Mouse (Mus musculus): Measurements from ENCODE around the gene Mob3b. TPM values are rescaled to one million over a fixed set of nuclear protein-coding genes. Genes with fewer than 3 reads are reported as not detected.
A peak's percentile ranks its signal among the peaks of the same experiment; 100 is the strongest.
"Not testable (repeated sequence)": the region's sequence is repeated elsewhere in the genome, so short reads cannot be mapped to it uniquely, and the experiment has no call there.

The Mob3b gene
- polyA plus RNA-seq, 1 experiment from 2014 or later: 11.3 TPM

- no peak overlapping the region for H3K4me2 ChIP-seq (replicated peaks)
- no peak overlapping the region for H3K4me3 ChIP-seq
- H3K27ac ChIP-seq: no peak overlapping the region
- 77% methylated on average over 15 of the region's 15 CpGs for WGBS
- H3K36me3 ChIP-seq: no peaks in the 10 kb centered on the region
- no peaks in the 10 kb centered on the region for H3K9me3 ChIP-seq (replicated peaks)
- peaks cover 6% of the 10 kb centered on the region for H3K4me1 ChIP-seq
- ATAC-seq (ENCODE audit: low FRiP score): no peak
- no peaks in the 10 kb centered on the region for H3K27me3 ChIP-seq
- H3K9ac ChIP-seq: no peak overlapping the region
These were observed 196.3 kb downstream of the Mob3b start for GRCm38 (mm10) chr4:34960781-34961560.

GRCm38 (mm10) chr4:34959477-34959876 is 197.8 kb downstream of the Mob3b start:
- Histone ChIP-seq H3K4me3 (no peak overlapping the region), H3K4me2 (replicated peaks) (no peak overlapping the region), H3K36me3 (no peaks in the 10 kb centered on the region), H3K27me3 (no peaks in the 10 kb centered on the region), H3K9me3 (replicated peaks) (no peaks in the 10 kb centered on the region), H3K4me1 (peaks cover 6% of the 10 kb centered on the region), H3K27ac (no peak overlapping the region), H3K9ac (no peak overlapping the region)
- no peak for ATAC-seq (ENCODE audit: low FRiP score)
- 92% methylated on average over 6 of the region's 6 CpGs for WGBS

- ATAC-seq (ENCODE audit: low FRiP score): peak; percentile 66; the same call in 1 of the 2 replicates
- Histone ChIP-seq H3K4me1 (peaks cover 5% of the 10 kb centered on the region), H3K9ac (no peak overlapping the region), H3K9me3 (replicated peaks) (no peaks in the 10 kb centered on the region), H3K27ac (0 out of 2 replicates have a peak overlapping the region, but pooled peaks have one; percentile 7), H3K36me3 (no peaks in the 10 kb centered on the region), H3K4me2 (replicated peaks) (no peak overlapping the region), H3K4me3 (no peak overlapping the region), H3K27me3 (no peaks in the 10 kb centered on the region)
- WGBS: 43% methylated on average over 12 of the region's 12 CpGs
These were observed 198.9 kb downstream of the Mob3b start for GRCm38 (mm10) chr4:34958155-34959028.

GRCm38 (mm10) chr4:34953716-34954115 is 203.6 kb downstream of the Mob3b start:
- Histone ChIP-seq H3K27me3 (no peaks in the 10 kb centered on the region), H3K9me3 (replicated peaks) (no peaks in the 10 kb centered on the region), H3K4me1 (peaks cover 3% of the 10 kb centered on the region), H3K27ac (no peak overlapping the region), H3K4me2 (replicated peaks) (no peak overlapping the region), H3K36me3 (no peaks in the 10 kb centered on the region), H3K9ac (no peak overlapping the region), H3K4me3 (no peak overlapping the region)
- whole genome bisulfite sequencing: 83% methylated on average over 10 of the region's 10 CpGs
- ATAC-seq (ENCODE audit: low FRiP score): no peak

GRCm38 (mm10) chr4:34947181-34947580 is 210.1 kb downstream of the Mob3b start:
- no peaks in the 10 kb centered on the region for H3K4me1 ChIP-seq
- no peak overlapping the region for H3K4me3 ChIP-seq
- H3K36me3 ChIP-seq: no peaks in the 10 kb centered on the region
- ATAC-seq (ENCODE audit: low FRiP score): no peak
- no peaks in the 10 kb centered on the region for H3K27me3 ChIP-seq
- H3K9me3 ChIP-seq (replicated peaks): no peaks in the 10 kb centered on the region
- no peak overlapping the region for H3K27ac ChIP-seq
- no peak overlapping the region for H3K4me2 ChIP-seq (replicated peaks)
- H3K9ac ChIP-seq: no peak overlapping the region

GRCm38 (mm10) chr4:34941046-34941445 is 216.2 kb downstream of the Mob3b start:
- ATAC-seq (ENCODE audit: low FRiP score): no peak
- H3K9ac ChIP-seq: no peak overlapping the region
- no peak overlapping the region for H3K4me3 ChIP-seq
- H3K9me3 ChIP-seq (replicated peaks): no peaks in the 10 kb centered on the region
- no peaks in the 10 kb centered on the region for H3K4me1 ChIP-seq
- H3K27me3 ChIP-seq: no peaks in the 10 kb centered on the region
- H3K27ac ChIP-seq: no peak overlapping the region
- no peak overlapping the region for H3K4me2 ChIP-seq (replicated peaks)
- WGBS: 94% methylated on average over 25 of the region's 25 CpGs
- no peaks in the 10 kb centered on the region for H3K36me3 ChIP-seq

- 76% methylated on average over 7 of the region's 7 CpGs for WGBS
- not testable (repeated sequence) for H3K9me3 ChIP-seq (replicated peaks); ATAC-seq (ENCODE audit: low FRiP score); H3K4me3 ChIP-seq; H3K27ac ChIP-seq; H3K4me2 ChIP-seq (replicated peaks); H3K4me1 ChIP-seq; H3K9ac ChIP-seq; H3K27me3 ChIP-seq; H3K36me3 ChIP-seq
These were observed 228.9 kb downstream of the Mob3b start for GRCm38 (mm10) chr4:34928386-34928785.

- H3K27me3 ChIP-seq: no peaks in the 10 kb centered on the region
- H3K36me3 ChIP-seq: no peaks in the 10 kb centered on the region
- no peak overlapping the region for H3K27ac ChIP-seq
- H3K9me3 ChIP-seq (replicated peaks): no peaks in the 10 kb centered on the region
- no peak overlapping the region for H3K4me3 ChIP-seq
- WGBS: 66% methylated on average over 6 of the region's 6 CpGs
- H3K4me2 ChIP-seq (replicated peaks): no peak overlapping the region
- H3K4me1 ChIP-seq: no peaks in the 10 kb centered on the region; the same call in 1 of the 2 replicates
- ATAC-seq (ENCODE audit: low FRiP score): no peak
- no peak overlapping the region for H3K9ac ChIP-seq
These were observed 235.0 kb downstream of the Mob3b start for GRCm38 (mm10) chr4:34922177-34922870.

- Histone ChIP-seq H3K9ac (no peak overlapping the region), H3K9me3 (replicated peaks) (no peaks in the 10 kb centered on the region), H3K4me2 (replicated peaks) (no peak overlapping the region), H3K27ac (no peak overlapping the region), H3K4me3 (no peak overlapping the region), H3K4me1 (no peaks in the 10 kb centered on the region; the same call in 1 of the 2 replicates), H3K36me3 (no peaks in the 10 kb centered on the region), H3K27me3 (no peaks in the 10 kb centered on the region)
- no peak for ATAC-seq (ENCODE audit: low FRiP score)
- 53% methylated on average over 7 of the region's 7 CpGs for WGBS
These were observed 239.9 kb downstream of the Mob3b start for GRCm38 (mm10) chr4:34917400-34917799.

GRCm38 (mm10) chr4:34912171-34912570 is 245.1 kb downstream of the Mob3b start:
- H3K4me1 ChIP-seq: no peaks in the 10 kb centered on the region
- H3K4me3 ChIP-seq: no peak overlapping the region
- H3K36me3 ChIP-seq: no peaks in the 10 kb centered on the region
- no peak overlapping the region for H3K9ac ChIP-seq
- no peak overlapping the region for H3K4me2 ChIP-seq (replicated peaks)
- no peak for ATAC-seq (ENCODE audit: low FRiP score)
- WGBS: 79% methylated on average over 3 of the region's 3 CpGs
- no peaks in the 10 kb centered on the region for H3K9me3 ChIP-seq (replicated peaks)
- H3K27ac ChIP-seq: no peak overlapping the region
- H3K27me3 ChIP-seq: no peaks in the 10 kb centered on the region

GRCm38 (mm10) chr4:34911401-34911800 is 245.9 kb downstream of the Mob3b start:
- ATAC-seq (ENCODE audit: low FRiP score): no peak
- WGBS: 76% methylated on average over 3 of the region's 3 CpGs

GRCm38 (mm10) chr4:34908127-34908526 is 249.2 kb downstream of the Mob3b start:
- H3K4me3 ChIP-seq: no peak overlapping the region
- H3K27ac ChIP-seq: no peak overlapping the region
- H3K9ac ChIP-seq: no peak overlapping the region
- H3K36me3 ChIP-seq: no peaks in the 10 kb centered on the region
- no peaks in the 10 kb centered on the region for H3K4me1 ChIP-seq
- WGBS: 94% methylated on average over 7 of the region's 7 CpGs
- no peak for ATAC-seq (ENCODE audit: low FRiP score)
- H3K27me3 ChIP-seq: no peaks in the 10 kb centered on the region
- no peaks in the 10 kb centered on the region for H3K9me3 ChIP-seq (replicated peaks)
- no peak overlapping the region for H3K4me2 ChIP-seq (replicated peaks)

More at GRCm38 (mm10) chr4:34911401-34911800, 245.9 kb downstream of the Mob3b start:
- Histone ChIP-seq H3K4me3 (no peak overlapping the region), H3K4me1 (no peaks in the 10 kb centered on the region), H3K4me2 (replicated peaks) (no peak overlapping the region), H3K9me3 (replicated peaks) (no peaks in the 10 kb centered on the region), H3K27ac (no peak overlapping the region), H3K9ac (no peak overlapping the region), H3K36me3 (no peaks in the 10 kb centered on the region), H3K27me3 (no peaks in the 10 kb centered on the region)

Measured in hindbrain, embryonic 12.5 days (tissue).